Mouse (Mus musculus): Measurements from ENCODE around the gene Madd. TPM values are rescaled to one million over a fixed set of nuclear protein-coding genes. Genes with fewer than 3 reads are reported as not detected.
A peak's percentile ranks its signal among the peaks of the same experiment; 100 is the strongest.

Madd gene
- polyA plus RNA-seq, 2 experiments, result 2.7 to 7.1 TPM

DNA sequence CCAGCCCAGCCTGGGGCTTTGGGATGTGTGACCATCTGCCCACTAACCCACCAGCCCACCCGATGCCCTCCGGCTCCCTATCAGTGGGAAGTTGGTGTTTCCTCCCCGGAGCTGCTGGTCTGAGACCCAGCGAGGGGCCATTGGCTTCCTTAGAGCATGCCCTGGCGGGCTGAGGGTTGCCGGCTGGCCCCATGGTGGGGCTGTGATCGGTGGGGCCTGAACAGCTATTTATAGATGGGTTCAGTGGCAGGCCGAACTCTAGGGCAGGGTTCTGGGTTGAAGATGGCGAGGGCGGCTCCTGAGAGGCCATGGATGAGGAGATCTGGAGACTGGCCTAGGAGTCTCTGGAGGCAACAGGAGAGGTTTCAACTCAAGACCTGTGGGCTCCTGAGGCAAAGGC is 86.6 kb downstream of the Madd start:
- H3K27ac ChIP-seq, result no peak overlapping the region
- H3K4me1 ChIP-seq (replicated peaks; ENCODE audit: control insufficient read depth in 2 of 2, insufficient read depth in 2 of 2, low read length in 1 of 2), result peaks cover 0 to 13% of the 10 kb centered on the region in 2 experiments; a peak in 3 of 4 replicates
- WGBS (ENCODE audit: insufficient replicate concordance), result 29% methylated on average over 10 of the region's 10 CpGs

DNA sequence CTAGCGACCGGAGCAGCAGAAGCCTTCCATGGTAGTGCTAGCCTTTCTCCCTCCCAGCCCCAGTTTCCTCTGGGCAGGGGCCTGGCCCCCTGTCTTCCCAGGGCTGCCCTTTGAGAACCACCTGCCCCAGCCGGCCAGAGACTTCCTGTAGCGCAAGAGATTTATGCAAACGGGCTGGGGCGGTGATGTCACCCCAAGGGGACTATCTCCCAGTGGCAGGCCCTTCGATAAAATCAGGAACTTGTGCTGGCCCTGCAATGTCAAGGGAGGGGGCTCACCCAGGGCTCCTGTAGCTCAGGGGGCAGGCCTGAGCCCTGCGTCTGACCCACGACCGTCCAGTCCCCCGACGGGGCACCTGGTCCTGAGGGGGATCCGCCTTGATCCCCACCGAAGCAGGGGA is 87.1 kb downstream of the Madd start:
- 0 out of 2 replicates have a peak overlapping the region, but pooled peaks have one; percentile 0 for H3K9ac ChIP-seq (replicated peaks)
- DNase-seq (ENCODE audit: low read depth in 3 of 3, low spot score in 3 of 3), result peak; percentile 37 to 48 (median 48)
- no peak overlapping the region for H3K27ac ChIP-seq
- no peaks in the 10 kb centered on the region; the same call in 1 of the 2 replicates for H3K36me3 ChIP-seq (replicated peaks; ENCODE audit: control insufficient read depth, insufficient read depth, low read depth)
- peak overlapping the region; percentile 3 to 21; a peak in 3 of 4 replicates for H3K4me3 ChIP-seq (ENCODE audit: insufficient read depth in 1 of 2, low read depth in 2 of 2, low read length in 2 of 2)
- H3K4me1 ChIP-seq (replicated peaks; ENCODE audit: control insufficient read depth in 2 of 2, insufficient read depth in 2 of 2, low read length in 1 of 2), result peaks cover 0 to 13% of the 10 kb centered on the region in 2 experiments; a peak in 3 of 4 replicates
- no peaks in the 10 kb centered on the region for H3K9me3 ChIP-seq (ENCODE audit: control insufficient read depth, low read length)
- peak; percentile 65 for ATAC-seq (ENCODE audit: insufficient read depth)
- peak overlapping the region; percentile 20; the same call in 1 of the 2 replicates for H3K4me2 ChIP-seq (ENCODE audit: low read depth)
- peak; percentile 39; the same call in 1 of the 2 replicates for TF ChIP-seq EP300 (IDR thresholded peaks at IDR 0.05; ENCODE audit: low read depth)
- no peak; the same call in 1 of the 2 replicates for TF ChIP-seq CTCF (IDR thresholded peaks at IDR 0.05; ENCODE audit: low read depth)
- 19% methylated on average over 14 of the region's 14 CpGs for WGBS (ENCODE audit: insufficient replicate concordance)
- no peaks in the 10 kb centered on the region for H3K27me3 ChIP-seq (ENCODE audit: control insufficient read depth, insufficient read depth, low read length)

More for the DNA sequence above, 86.6 kb downstream of the Madd start:
- Histone ChIP-seq H3K36me3 (replicated peaks; ENCODE audit: control insufficient read depth, insufficient read depth, low read depth) (no peaks in the 10 kb centered on the region; the same call in 1 of the 2 replicates), H3K4me3 (ENCODE audit: insufficient read depth in 1 of 2, low read depth in 2 of 2, low read length in 2 of 2) (peak overlapping the region; percentile 3 to 21), H3K9ac (replicated peaks) (peak overlapping the region; percentile 0; the same call in 1 of the 2 replicates), H3K4me2 (ENCODE audit: low read depth) (peak overlapping the region; percentile 20; the same call in 1 of the 2 replicates), H3K27me3 (ENCODE audit: control insufficient read depth, insufficient read depth, low read length) (no peaks in the 10 kb centered on the region), H3K9me3 (ENCODE audit: control insufficient read depth, low read length) (no peaks in the 10 kb centered on the region)
- no peak for DNase-seq (ENCODE audit: low read depth in 3 of 3, low spot score in 3 of 3)
- TF ChIP-seq CTCF (IDR thresholded peaks at IDR 0.05; ENCODE audit: low read depth) (no peak), EP300 (IDR thresholded peaks at IDR 0.05; ENCODE audit: low read depth) (no peak)
- ATAC-seq (ENCODE audit: insufficient read depth), result 0 out of 2 replicates have a peak, but pooled peaks have one; percentile 1

DNA sequence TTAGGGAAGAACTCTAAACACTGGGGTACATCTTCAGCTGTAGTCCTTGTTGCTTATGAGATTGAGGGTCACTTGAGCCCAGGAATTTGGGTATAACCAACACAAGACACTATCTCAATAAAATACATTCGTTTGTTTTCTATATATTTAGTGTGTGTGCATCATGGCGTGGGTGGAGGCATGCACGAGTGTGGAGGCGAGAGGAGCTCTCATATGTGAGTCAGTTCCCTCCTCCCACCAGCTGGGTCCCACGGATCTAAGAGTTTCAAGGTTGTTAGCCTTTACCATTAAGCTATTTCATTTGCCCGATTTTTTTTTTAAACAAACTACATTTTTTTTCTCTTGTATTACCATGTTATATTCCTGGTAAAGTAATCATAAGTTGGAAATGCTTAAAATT is 92.8 kb downstream of the Madd start:
- ATAC-seq (ENCODE audit: insufficient read depth), result no peak
- H3K4me2 ChIP-seq (ENCODE audit: low read depth), result no peak overlapping the region

DNA sequence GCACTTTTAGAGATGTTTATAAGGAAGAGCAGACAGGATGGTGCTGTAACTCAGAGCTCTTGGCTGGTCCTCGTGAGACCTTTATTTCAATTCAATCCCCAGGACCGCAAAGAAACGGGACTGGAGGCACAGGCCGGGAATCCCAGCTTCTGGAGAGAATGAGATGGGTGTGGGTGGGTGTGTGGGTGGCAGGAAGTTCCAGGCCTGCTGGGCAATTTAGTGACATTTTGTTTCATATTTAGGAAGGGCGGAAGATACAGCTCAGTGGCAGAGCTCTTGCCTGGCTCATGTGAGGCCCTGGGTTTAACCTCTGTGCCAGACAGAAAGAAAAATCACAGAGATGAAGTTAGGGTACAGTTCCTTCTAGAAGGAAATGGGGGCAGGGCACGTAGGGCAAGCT is 93.4 kb downstream of the Madd start:
- Histone ChIP-seq H3K9me3 (ENCODE audit: control insufficient read depth, low read length) (no peaks in the 10 kb centered on the region), H3K4me2 (ENCODE audit: low read depth) (no peak overlapping the region), H3K36me3 (replicated peaks; ENCODE audit: control insufficient read depth, insufficient read depth, low read depth) (no peaks in the 10 kb centered on the region), H3K4me1 (replicated peaks; ENCODE audit: control insufficient read depth in 2 of 2, insufficient read depth in 2 of 2, low read length in 1 of 2) (peaks cover 0 to 6% of the 10 kb centered on the region in 2 experiments; a peak in 2 of 4 replicates), H3K27me3 (ENCODE audit: control insufficient read depth, insufficient read depth, low read length) (no peaks in the 10 kb centered on the region), H3K27ac (no peak overlapping the region), H3K9ac (replicated peaks) (no peak overlapping the region), H3K4me3 (ENCODE audit: insufficient read depth in 1 of 2, low read depth in 2 of 2, low read length in 2 of 2) (no peak overlapping the region)
- no peak for TF ChIP-seq CTCF (IDR thresholded peaks at IDR 0.05; ENCODE audit: low read depth)
- no peak for TF ChIP-seq EP300 (IDR thresholded peaks at IDR 0.05; ENCODE audit: low read depth)
- DNase-seq (ENCODE audit: low read depth in 3 of 3, low spot score in 3 of 3) (no peak), ATAC-seq (ENCODE audit: insufficient read depth) (no peak)
- 70% methylated on average over 6 of the region's 6 CpGs for whole genome bisulfite sequencing (ENCODE audit: insufficient replicate concordance)

More for the DNA sequence above, 92.8 kb downstream of the Madd start:
- no peaks in the 10 kb centered on the region for H3K27me3 ChIP-seq (ENCODE audit: control insufficient read depth, insufficient read depth, low read length)
- no peaks in the 10 kb centered on the region for H3K36me3 ChIP-seq (replicated peaks; ENCODE audit: control insufficient read depth, insufficient read depth, low read depth)
- H3K4me1 ChIP-seq (replicated peaks; ENCODE audit: control insufficient read depth in 2 of 2, insufficient read depth in 2 of 2, low read length in 1 of 2), result peaks cover 0 to 7% of the 10 kb centered on the region in 2 experiments; a peak in 2 of 4 replicates
- DNase-seq (ENCODE audit: low read depth in 3 of 3, low spot score in 3 of 3), result no peak
- 64% methylated on average over 6 of the region's 6 CpGs for WGBS (ENCODE audit: insufficient replicate concordance)
- no peaks in the 10 kb centered on the region for H3K9me3 ChIP-seq (ENCODE audit: control insufficient read depth, low read length)
- no peak overlapping the region for H3K27ac ChIP-seq
- H3K4me3 ChIP-seq (ENCODE audit: insufficient read depth in 1 of 2, low read depth in 2 of 2, low read length in 2 of 2), result no peak overlapping the region
- H3K9ac ChIP-seq (replicated peaks), result no peak overlapping the region
- TF ChIP-seq CTCF (IDR thresholded peaks at IDR 0.05; ENCODE audit: low read depth), result no peak
- no peak for TF ChIP-seq EP300 (IDR thresholded peaks at IDR 0.05; ENCODE audit: low read depth)

DNA sequence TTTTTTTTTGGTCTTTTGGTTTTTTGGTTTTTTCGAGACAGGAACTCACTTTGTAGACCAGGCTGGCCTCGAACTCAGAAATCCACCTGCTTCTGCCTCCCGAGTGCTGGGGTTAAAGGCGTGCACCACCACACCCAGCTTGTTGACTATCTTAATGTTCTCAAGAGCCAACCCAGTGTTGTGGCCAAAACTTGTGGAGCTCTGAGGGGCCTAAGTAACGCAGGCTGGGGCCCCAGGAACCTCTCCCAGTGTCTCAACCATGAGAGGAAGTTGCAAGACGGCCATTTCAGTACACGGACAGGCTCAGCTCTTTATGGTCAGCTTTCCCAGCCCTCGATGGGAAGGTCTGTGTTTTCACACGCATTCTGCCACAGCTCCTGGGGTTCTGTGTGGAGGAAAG is 94.7 kb downstream of the Madd start:
- WGBS (ENCODE audit: insufficient replicate concordance), result 31% methylated on average over 9 of the region's 9 CpGs
- DNase-seq (ENCODE audit: low read depth in 3 of 3, low spot score in 3 of 3) (no peak), ATAC-seq (ENCODE audit: insufficient read depth) (no peak)
- H3K9ac ChIP-seq (replicated peaks), result no peak overlapping the region
- TF ChIP-seq EP300 (IDR thresholded peaks at IDR 0.05; ENCODE audit: low read depth) (no peak), CTCF (IDR thresholded peaks at IDR 0.05; ENCODE audit: low read depth) (no peak)
- no peak overlapping the region for H3K4me2 ChIP-seq (ENCODE audit: low read depth)
- H3K27ac ChIP-seq, result no peak overlapping the region; the same call in 1 of the 2 replicates
- no peaks in the 10 kb centered on the region for H3K9me3 ChIP-seq (ENCODE audit: control insufficient read depth, low read length)
- no peak overlapping the region for H3K4me3 ChIP-seq (ENCODE audit: insufficient read depth in 1 of 2, low read depth in 2 of 2, low read length in 2 of 2)
- peaks cover 0 to 6% of the 10 kb centered on the region in 2 experiments; a peak in 2 of 4 replicates for H3K4me1 ChIP-seq (replicated peaks; ENCODE audit: control insufficient read depth in 2 of 2, insufficient read depth in 2 of 2, low read length in 1 of 2)
- H3K36me3 ChIP-seq (replicated peaks; ENCODE audit: control insufficient read depth, insufficient read depth, low read depth), result no peaks in the 10 kb centered on the region
- no peaks in the 10 kb centered on the region for H3K27me3 ChIP-seq (ENCODE audit: control insufficient read depth, insufficient read depth, low read length)

Data from liver, embryonic 14.5 days (tissue).